Mouse (Mus musculus) thymus, adult 2 months (tissue): ENCODE data around the gene Nsf. TPM values are rescaled to one million over a fixed set of nuclear protein-coding genes. Genes with fewer than 3 reads are reported as not detected.

Experiments
- DNase-seq: peaks from one replicate; pipeline ENCODE4 v3.0.0; 2021
- H3K27ac ChIP-seq: fragments of 200-500 bp; 2 replicates; pipeline ENCODE4 v1.5.1; 2012; ENCODE audit warnings: low read length, control low read depth; ENCODE audit not compliant: control insufficient read depth, insufficient read depth
- H3K27me3 ChIP-seq: fragments of 200-500 bp; 2 replicates; pipeline ENCODE4 v1.6.1; 2012; ENCODE audit warnings: mild to moderate bottlenecking, low read length, moderate library complexity, mixed read lengths; ENCODE audit not compliant: control insufficient read depth, insufficient read depth
- H3K36me3 ChIP-seq: fragments of 200-500 bp; 2 replicates; pipeline ENCODE4 v1.6.1; 2012; ENCODE audit warnings: mild to moderate bottlenecking, low read length, moderate library complexity; ENCODE audit not compliant: control insufficient read depth, insufficient read depth
- H3K4me1 ChIP-seq: fragments of 200-500 bp; replicated peaks from 2 replicates; pipeline ENCODE4 v1.6.1; 2012; ENCODE audit warnings: low read length; ENCODE audit not compliant: control insufficient read depth, insufficient read depth
- H3K4me3 ChIP-seq: fragments of 200-500 bp; 2 replicates; pipeline ENCODE4 v1.5.1; 2012; ENCODE audit warnings: mild to moderate bottlenecking, low read length, control low read depth, moderate library complexity; ENCODE audit not compliant: control insufficient read depth, insufficient read depth
- CTCF ChIP-seq: fragments of 200-500 bp; IDR thresholded peaks from 2 replicates; pipeline ENCODE4 v1.5.1; 2012; ENCODE audit warnings: mild to moderate bottlenecking, control low read depth, low read length, moderate library complexity, borderline replicate concordance; ENCODE audit not compliant: control insufficient read depth, poor library complexity, insufficient read depth; ENCODE audit errors: extremely low read depth
- POLR2A ChIP-seq: fragments of 200-500 bp; IDR thresholded peaks from 2 replicates; pipeline ENCODE4 v1.6.1; 2012; ENCODE audit warnings: mild to moderate bottlenecking, low read length, control low read depth, moderate library complexity; ENCODE audit not compliant: control insufficient read depth, poor library complexity, insufficient read depth; ENCODE audit errors: extremely low read depth
- WGBS: fragments of 180-500 bp; shearing (Covaris S2); methylation state at CpG from one replicate; pipeline ENCODE4 v1.1.7; 2018; 5-methylcytosine and 5-hydroxymethylcytosine counted together
- polyA plus RNA-seq: library from polyadenylated mRNA; depleted of rRNA; stranded (reverse); fragments of >200 nt; gene quantifications from 2 replicates; pipeline ENCODE4 v1.2.3, GENCODE M21; 2012

The Nsf gene
- polyA plus RNA-seq, 1 experiment: 52.5 TPM

GRCm38 (mm10) chr11:103816719-103817118 lies 137.1 kb downstream of the Nsf start:
- Histone ChIP-seq H3K27ac (no peak overlapping the region), H3K27me3 (no peaks in the 10 kb centered on the region), H3K4me1 (no peaks in the 10 kb centered on the region), H3K4me3 (no peak overlapping the region), H3K36me3 (no peaks in the 10 kb centered on the region; the same call in 1 of the 2 replicates)
- DNase-seq: no peak
- WGBS: 95% methylated on average over 8 of the region's 8 CpGs
- TF ChIP-seq POLR2A (no peak), CTCF (no peak)

- Histone ChIP-seq H3K4me1 (no peaks in the 10 kb centered on the region), H3K36me3 (no peaks in the 10 kb centered on the region), H3K4me3 (no peak overlapping the region), H3K27me3 (no peaks in the 10 kb centered on the region; the same call in 1 of the 2 replicates), H3K27ac (no peak overlapping the region)
- TF ChIP-seq CTCF (no peak), POLR2A (no peak)
- DNase-seq: no peak
- 90% methylated on average over 13 of the region's 13 CpGs for WGBS
Measured at GRCm38 (mm10) chr11:103815986-103816385, 137.9 kb downstream of the Nsf start.

GRCm38 (mm10) chr11:103814808-103815207 lies 139.0 kb downstream of the Nsf start:
- 37% methylated on average over 3 of the region's 3 CpGs for WGBS
- DNase-seq: no peak
- TF ChIP-seq POLR2A (no peak), CTCF (no peak)
- Histone ChIP-seq H3K27ac (no peak overlapping the region), H3K4me1 (no peaks in the 10 kb centered on the region), H3K36me3 (no peaks in the 10 kb centered on the region), H3K27me3 (no peaks in the 10 kb centered on the region; the same call in 1 of the 2 replicates), H3K4me3 (no peak overlapping the region)

- Histone ChIP-seq H3K4me1 (no peaks in the 10 kb centered on the region), H3K36me3 (no peaks in the 10 kb centered on the region), H3K27ac (no peak overlapping the region), H3K4me3 (no peak overlapping the region), H3K27me3 (no peaks in the 10 kb centered on the region; the same call in 1 of the 2 replicates)
- 81% methylated on average over 25 of the region's 25 CpGs for WGBS
- no peak for DNase-seq
- no peak for TF ChIP-seq POLR2A
Measured at GRCm38 (mm10) chr11:103811246-103811645, 142.6 kb downstream of the Nsf start.

GRCm38 (mm10) chr11:103810631-103811030 lies 143.2 kb downstream of the Nsf start:
- no peak for DNase-seq
- H3K4me3 ChIP-seq: no peak overlapping the region
- 29% methylated on average over 12 of the region's 12 CpGs for WGBS
- TF ChIP-seq POLR2A (no peak), CTCF (no peak)
- no peak overlapping the region for H3K27ac ChIP-seq
- H3K27me3 ChIP-seq: no peaks in the 10 kb centered on the region; the same call in 1 of the 2 replicates
- H3K4me1 ChIP-seq: no peaks in the 10 kb centered on the region
- no peaks in the 10 kb centered on the region for H3K36me3 ChIP-seq

GRCm38 (mm10) chr11:103809611-103810598 lies 144.0 kb downstream of the Nsf start:
- Histone ChIP-seq H3K36me3 (no peaks in the 10 kb centered on the region), H3K27me3 (no peaks in the 10 kb centered on the region; the same call in 1 of the 2 replicates), H3K4me1 (no peaks in the 10 kb centered on the region), H3K4me3 (no peak overlapping the region), H3K27ac (no peak overlapping the region)
- WGBS: 4% methylated on average over 106 of the region's 107 CpGs
- DNase-seq: no peak
- no peak for TF ChIP-seq POLR2A
- no peak for TF ChIP-seq CTCF

GRCm38 (mm10) chr11:103808771-103809610 lies 144.9 kb downstream of the Nsf start:
- H3K4me1 ChIP-seq: no peaks in the 10 kb centered on the region
- H3K36me3 ChIP-seq: no peaks in the 10 kb centered on the region
- TF ChIP-seq POLR2A: no peak
- no peak for TF ChIP-seq CTCF
- no peaks in the 10 kb centered on the region; the same call in 1 of the 2 replicates for H3K27me3 ChIP-seq
- WGBS: 15% methylated on average over 29 of the region's 29 CpGs
- H3K27ac ChIP-seq: no peak overlapping the region
- H3K4me3 ChIP-seq: no peak overlapping the region
- DNase-seq: no peak
